In the genomic region with DNA sequence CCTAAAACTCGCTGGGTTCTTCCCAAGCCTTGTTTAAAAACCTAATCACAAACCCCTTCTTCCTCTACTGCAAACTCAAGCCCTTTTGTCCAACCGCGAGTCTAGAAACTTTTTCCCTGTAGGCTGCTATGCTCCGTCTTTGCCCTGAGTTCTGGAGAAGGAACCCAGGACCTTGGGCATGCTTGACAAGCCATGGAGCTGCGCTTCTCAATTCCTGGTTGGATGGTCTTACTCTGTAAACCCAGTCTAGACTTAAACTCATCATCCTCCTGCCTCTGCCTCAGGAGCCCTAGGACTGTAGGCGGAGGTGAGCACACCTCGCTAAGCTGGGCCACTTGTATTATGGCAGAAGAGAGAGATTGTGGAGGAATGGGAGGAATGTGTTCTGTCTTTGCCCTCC, we compare ENCODE assay signal across 12 mouse cellular contexts. TPM values are rescaled to one million over a fixed set of nuclear protein-coding genes. Genes with fewer than 3 reads are reported as not detected.
DNase-seq lines count a peak whose midpoint lies in the region; ATAC-seq and TF ChIP-seq lines count a peak whose summit lies in the region.
"Had no signal": no experiment of that assay in that cellular context is flagged by ENCODE, and none has a peak within 500 bp of the region (broad histone marks: within the 10 kb centered on the region; RNA-seq: fewer than 3 reads in every experiment).

No protein-coding gene starts in this region.

- no peak for ATAC-seq in lung, postnatal 0 days
- no peak for ATAC-seq in hindbrain, postnatal 0 days
- ATAC-seq in neural tube, embryonic 13.5 days (ENCODE audit: low read depth) = no peak
- no peak for ATAC-seq in monocyte, adult 5-6 weeks (replicated peaks; ENCODE audit: insufficient number of reproducible peaks, low FRiP score, low TSS enrichment, poor library complexity, severe bottlenecking)

- peak; percentile 79 for DNase-seq in heart, adult 11 months
- no peak for DNase-seq in heart, adult 9 months (ENCODE audit: low spot score in 2 of 2)
- no peak for DNase-seq in lung, postnatal 0 days (ENCODE audit: low spot score)
- DNase-seq in lung, postnatal 25 days (ENCODE audit: low spot score) = no peak
- no peak for DNase-seq in hindbrain, postnatal 0 days (ENCODE audit: low spot score)
- DNase-seq in layer of hippocampus, postnatal 10 days (ENCODE audit: low spot score in 2 of 2) = no peak
- DNase-seq: B cell, adult 2 months had no signal

- no peaks in the 10 kb centered on the region; the same call in 1 of the 2 replicates for H3K4me1 ChIP-seq in lung, postnatal 0 days (ENCODE audit: insufficient read depth, low read depth, low read length)
- H3K4me1 ChIP-seq in hindbrain, postnatal 0 days (ENCODE audit: insufficient read depth, low read length) = 0 out of 2 replicates have a peak, but pooled peaks cover 6% of the 10 kb centered on the region
- H3K4me1 ChIP-seq in neural tube, embryonic 13.5 days (replicated peaks) = peaks cover 11% of the 10 kb centered on the region; the same call in 1 of the 2 replicates

- no peaks in the 10 kb centered on the region for H3K27me3 ChIP-seq in lung, postnatal 0 days (replicated peaks; ENCODE audit: insufficient read depth, low read length)
- H3K27me3 ChIP-seq in hindbrain, postnatal 0 days (ENCODE audit: insufficient read depth, low read length) = no peaks in the 10 kb centered on the region
- H3K27me3 ChIP-seq in neural tube, embryonic 13.5 days = peaks cover 5% of the 10 kb centered on the region; the same call in 1 of the 2 replicates

- H3K9ac ChIP-seq in lung, postnatal 0 days (replicated peaks; ENCODE audit: low read depth) = no peak overlapping the region
- H3K9ac ChIP-seq in hindbrain, postnatal 0 days (replicated peaks; ENCODE audit: low read length) = no peak overlapping the region
- 0 out of 2 replicates have a peak overlapping the region, but pooled peaks have one; percentile 17 for H3K9ac ChIP-seq in neural tube, embryonic 13.5 days

- peak overlapping the region; percentile 76; the same call in 1 of the 2 replicates for H3K4me2 ChIP-seq in lung, postnatal 0 days (replicated peaks; ENCODE audit: low read depth, low read length)
- H3K4me2 ChIP-seq in hindbrain, postnatal 0 days (ENCODE audit: low read depth, low read length) = peak overlapping the region; percentile 72; the same call in 1 of the 2 replicates
- H3K4me2 ChIP-seq in neural tube, embryonic 13.5 days = peak overlapping the region; percentile 85; the same call in 1 of the 2 replicates

- no peak for TF ChIP-seq EP300 in lung, postnatal 0 days (IDR thresholded peaks at IDR 0.05)

- peak overlapping the region; percentile 49; the same call in 1 of the 2 replicates for H3K4me3 ChIP-seq in lung, postnatal 0 days (ENCODE audit: low read depth, low read length)
- H3K4me3 ChIP-seq in hindbrain, postnatal 0 days (ENCODE audit: low read length) = no peak overlapping the region
- peak overlapping the region; percentile 53 for H3K4me3 ChIP-seq in neural tube, embryonic 13.5 days

- TF ChIP-seq CTCF in lung, postnatal 0 days (IDR thresholded peaks at IDR 0.05) = no peak
- TF ChIP-seq CTCF in hindbrain, postnatal 0 days (IDR thresholded peaks at IDR 0.05; ENCODE audit: low read depth) = no peak

- H3K27ac ChIP-seq in lung, postnatal 0 days (ENCODE audit: low read length) = no peak overlapping the region
- H3K27ac ChIP-seq in hindbrain, postnatal 0 days = no peak overlapping the region
- H3K27ac ChIP-seq in neural tube, embryonic 13.5 days (replicated peaks) = no peak overlapping the region

- WGBS in lung, postnatal 0 days = 94% methylated on average over 7 of the region's 7 CpGs
- WGBS in hindbrain, postnatal 0 days = 92% methylated on average over 7 of the region's 7 CpGs
- 95% methylated on average over 7 of the region's 7 CpGs for WGBS in neural tube, embryonic 13.5 days

- H3K9me3 ChIP-seq in lung, postnatal 0 days (ENCODE audit: low read length) = no peaks in the 10 kb centered on the region
- H3K9me3 ChIP-seq in hindbrain, postnatal 0 days (ENCODE audit: low read length) = no peaks in the 10 kb centered on the region
- no peaks in the 10 kb centered on the region for H3K9me3 ChIP-seq in neural tube, embryonic 13.5 days

- no peaks in the 10 kb centered on the region for H3K36me3 ChIP-seq in lung, postnatal 0 days (ENCODE audit: insufficient read depth, low read length)
- H3K36me3 ChIP-seq in hindbrain, postnatal 0 days (ENCODE audit: insufficient read depth, low read length) = no peaks in the 10 kb centered on the region
- H3K36me3 ChIP-seq in neural tube, embryonic 13.5 days = no peaks in the 10 kb centered on the region

RNA-seq across cellular contexts. Expression of a gene that starts 56.5 kb away (rescaled TPM):
- not detected in 2 replicates for polyA plus RNA-seq in lung, postnatal 0 days (2015; fragmentation: Nextera tagmentation; extraction: Ambion mirVana)
- not detected in 2 replicates for total RNA-seq in hindbrain, postnatal 0 days (2014; rRNA removed)
- polyA plus RNA-seq in hindbrain, postnatal 0 days (2015; fragmentation: Nextera tagmentation; extraction: Ambion mirVana) = not detected in 2 replicates
- polyA plus RNA-seq in neural tube, embryonic 13.5 days (2015; fragmentation: Nextera tagmentation; extraction: Ambion mirVana) = not detected in 2 replicates
- total RNA-seq in layer of hippocampus, postnatal 10 days (2021) = not detected
- total RNA-seq in monocyte, adult 5-6 weeks (2017) = not detected in 3 replicates
- total RNA-seq: heart, adult 18-20 months; left cerebral cortex, postnatal 10 days; neutrophil, adult 5-6 weeks had no signal
